Mouse (Mus musculus) CH12.LX (cell line): ENCODE measurements around the gene Fam228a. TPM values are rescaled to one million over a fixed set of nuclear protein-coding genes. Genes with fewer than 3 reads are reported as not detected.

Experiments used
- DNase-seq: peaks from one replicate; pipeline ENCODE4 v3.0.0-alpha.2; 2013; ENCODE audit errors: extremely low read depth
- H3K27ac ChIP-seq: 2 replicates; pipeline ENCODE4 v1.5.1; 2012; ENCODE audit warnings: low read depth, mild to moderate bottlenecking, control low read depth, moderate library complexity; ENCODE audit not compliant: insufficient read depth
- H3K27me3 ChIP-seq: replicated peaks from 2 replicates; pipeline ENCODE3; 2012; ENCODE audit warnings: inconsistent platforms
- H3K36me3 ChIP-seq, 2 experiments: replicated peaks in 1 of 2; 2 replicates each; pipeline versions ENCODE3 to v1.6.1; 2012; ENCODE audit warnings: inconsistent platforms in 1 of 2, low read length in 1 of 2, mild to moderate bottlenecking in 1 of 2, mixed read lengths in 1 of 2, moderate library complexity in 1 of 2; ENCODE audit not compliant: control insufficient read depth in 1 of 2, insufficient read depth in 1 of 2
- H3K4me1 ChIP-seq, 2 experiments: 2 replicates each; pipeline ENCODE4 v1.6.1; 2012; ENCODE audit warnings: inconsistent platforms in 1 of 2, moderate library complexity in 1 of 2; ENCODE audit not compliant: insufficient read depth in 2 of 2, control insufficient read depth in 1 of 2
- H3K4me2 ChIP-seq: 2 replicates; pipeline ENCODE4 v1.6.1; 2012; ENCODE audit warnings: low read depth, mild to moderate bottlenecking, control low read depth; ENCODE audit not compliant: poor library complexity, insufficient read depth, severe bottlenecking
- H3K4me3 ChIP-seq, 3 experiments: fragments of 150-350 bp in 1 of 3; sonication (generic) in 1 of 3; replicated peaks in 1 of 3; 2 replicates each; pipeline versions ENCODE3 to v1.5.1; 2011 to 2012; ENCODE audit warnings: low read depth in 2 of 3, low read length in 2 of 3, mild to moderate bottlenecking in 2 of 3, moderate library complexity in 2 of 3, control low read depth in 1 of 3, improper control_type of control experiment in 1 of 3, inconsistent platforms in 1 of 3, mixed read lengths in 1 of 3; ENCODE audit not compliant: poor library complexity in 1 of 3
- H3K79me2 ChIP-seq: replicated peaks from 2 replicates; pipeline ENCODE4 v1.6.1; 2012; ENCODE audit warnings: mild to moderate bottlenecking, moderate library complexity; ENCODE audit not compliant: control insufficient read depth, poor library complexity, insufficient read depth, severe bottlenecking; ENCODE audit errors: extremely low read depth
- H3K9ac ChIP-seq: 2 replicates; pipeline ENCODE4 v1.6.1; 2012; ENCODE audit warnings: low read depth, mild to moderate bottlenecking, control low read depth, moderate library complexity; ENCODE audit not compliant: insufficient read depth
- H3K9me3 ChIP-seq: replicated peaks from 2 replicates; pipeline ENCODE3; 2012; ENCODE audit warnings: low read length, inconsistent platforms, mixed read lengths
- CHD1 ChIP-seq: IDR thresholded peaks from 2 replicates; pipeline ENCODE4 v1.6.1; 2012; ENCODE audit warnings: low read depth, low read length, improper control_type of control experiment, inconsistent platforms
- CTCF ChIP-seq, 2 experiments: IDR thresholded peaks in 1 of 2; conservative IDR thresholded peaks in 1 of 2; 2 replicates each; pipeline ENCODE4 v1.5.1; 2011 to 2012; ENCODE audit warnings: low read depth in 2 of 2, low read length in 2 of 2, improper control_type of control experiment in 1 of 2, inconsistent platforms in 1 of 2, mild to moderate bottlenecking in 1 of 2, moderate library complexity in 1 of 2
- ELF1 ChIP-seq: IDR thresholded peaks from 2 replicates; pipeline ENCODE4 v1.6.1; 2014; ENCODE audit warnings: low read depth, mild to moderate bottlenecking, inconsistent platforms, low read length, improper control_type of control experiment
- EP300 ChIP-seq: IDR thresholded peaks from 2 replicates; pipeline ENCODE4 v1.6.1; 2011; ENCODE audit warnings: low read length, improper control_type of control experiment
- GABPA ChIP-seq: IDR thresholded peaks from 2 replicates; pipeline ENCODE4 v1.6.1; 2012; ENCODE audit warnings: low read depth, low read length, improper control_type of control experiment, inconsistent platforms; ENCODE audit not compliant: insufficient replicate concordance
- JUND ChIP-seq: conservative IDR thresholded peaks from 2 replicates; pipeline ENCODE4 v1.6.1; 2011; ENCODE audit warnings: low read depth, low read length, improper control_type of control experiment
- KAT2A ChIP-seq: IDR thresholded peaks from 2 replicates; pipeline ENCODE4 v1.6.1; 2012; ENCODE audit warnings: low read length, improper control_type of control experiment, inconsistent platforms; ENCODE audit not compliant: insufficient replicate concordance
- MAFK ChIP-seq: IDR thresholded peaks from 2 replicates; pipeline ENCODE4 v1.6.1; 2011; ENCODE audit warnings: low read length, improper control_type of control experiment; ENCODE audit not compliant: insufficient replicate concordance
- MYC ChIP-seq: IDR thresholded peaks from 2 replicates; pipeline ENCODE4 v1.6.1; 2011; ENCODE audit warnings: low read depth, mild to moderate bottlenecking, improper control_type of control experiment, low read length
- NRF1 ChIP-seq: IDR thresholded peaks from 2 replicates; pipeline ENCODE4 v1.6.1; 2014; ENCODE audit warnings: low read depth, mild to moderate bottlenecking, inconsistent platforms, low read length, improper control_type of control experiment, moderate library complexity
- POLR2A ChIP-seq: IDR thresholded peaks from 2 replicates; pipeline ENCODE4 v1.6.1; 2011; ENCODE audit warnings: low read depth, mild to moderate bottlenecking, improper control_type of control experiment, low read length
- POLR2AphosphoS2 ChIP-seq: IDR thresholded peaks from 2 replicates; pipeline ENCODE4 v1.6.1; 2011; ENCODE audit warnings: low read depth, low read length, improper control_type of control experiment
- RAD21 ChIP-seq: IDR thresholded peaks from 2 replicates; pipeline ENCODE4 v1.6.1; 2011; ENCODE audit warnings: low read depth, mild to moderate bottlenecking, low read length, improper control_type of control experiment, moderate library complexity
- RCOR1 ChIP-seq: conservative IDR thresholded peaks from 2 replicates; pipeline ENCODE4 v1.6.1; 2012; ENCODE audit warnings: low read depth, mild to moderate bottlenecking, inconsistent platforms, low read length, improper control_type of control experiment
- SIN3A ChIP-seq: IDR thresholded peaks from 2 replicates; pipeline ENCODE4 v1.6.1; 2012; ENCODE audit warnings: low read length, improper control_type of control experiment, inconsistent platforms
- SMC3 ChIP-seq: IDR thresholded peaks from 2 replicates; pipeline ENCODE4 v1.6.1; 2011; ENCODE audit warnings: low read depth, low read length, improper control_type of control experiment
- TBP ChIP-seq: conservative IDR thresholded peaks from 2 replicates; pipeline ENCODE4 v1.6.1; 2011; ENCODE audit warnings: low read depth, low read length, improper control_type of control experiment
- USF1 ChIP-seq: IDR thresholded peaks from 2 replicates; pipeline ENCODE4 v1.6.1; 2014; ENCODE audit warnings: low read depth, mild to moderate bottlenecking, inconsistent platforms, low read length, improper control_type of control experiment
- USF2 ChIP-seq: conservative IDR thresholded peaks from 2 replicates; pipeline ENCODE4 v1.6.1; 2011; ENCODE audit warnings: low read depth, low read length, improper control_type of control experiment
- ZMIZ1 ChIP-seq: IDR thresholded peaks from 2 replicates; pipeline ENCODE4 v1.6.1; 2012; ENCODE audit warnings: low read depth, mild to moderate bottlenecking, inconsistent platforms, low read length, improper control_type of control experiment
- dilution Hi-C: fragments of 300-500 bp; cut with MboI; formaldehyde crosslinking; loops from 2 replicates; pipeline ENCODE4 v1.14.3; 2020; ENCODE audit warnings: low sequenced_read_pairs; ENCODE audit not compliant: extremely low pct_unique_long_range_greater_than_20kb, extremely low pct_ligation_motif_present
- in situ Hi-C: fragments of 300-500 bp; cut with MboI; formaldehyde crosslinking; loops from 3 replicates; pipeline ENCODE4 v1.14.3; 2019; ENCODE audit warnings: low sequenced_read_pairs, low pct_ligation_motif_present, low pct_unique_long_range_greater_than_20kb, mixed read lengths
- polyA plus RNA-seq: library from polyadenylated mRNA; unstranded; fragments of >175 nt; gene quantifications from 2 replicates; pipeline ENCODE4 v1.2.1, GENCODE M21; 2012; ENCODE audit warnings: low read depth; ENCODE audit not compliant: insufficient read length
- total RNA-seq, 2 experiments: library from RNA; depleted of rRNA; stranded (reverse); fragments of 300-350 nt in 1 of 2; fragments of >200 nt in 1 of 2; gene quantifications; 2 replicates each; pipeline ENCODE4 v1.2.3; 2012 to 2014

The Fam228a gene
- total and polyA plus RNA-seq, 3 experiments, result not detected

GRCm38 (mm10) chr12:4665675-4666037 lies 72.6 kb downstream of the Fam228a start:
- H3K4me2 ChIP-seq, result no peak overlapping the region
- no peak overlapping the region for H3K9ac ChIP-seq
- peaks cover 29 to 57% of the 10 kb centered on the region in 2 experiments for H3K36me3 ChIP-seq
- H3K27me3 ChIP-seq, result no peaks in the 10 kb centered on the region
- H3K27ac ChIP-seq, result no peak overlapping the region
- DNase-seq, result no peak
- in situ Hi-C loops (no loop called here), dilution Hi-C loops (no loop called here)
- H3K79me2 ChIP-seq, result no peaks in the 10 kb centered on the region
- TF ChIP-seq RAD21 (no peak), NRF1 (no peak), KAT2A (no peak), CTCF (conservative IDR thresholded peaks at IDR 0.05 in 1 of 2, IDR thresholded peaks at IDR 0.05 in 1 of 2; ENCODE audit: low read depth in 2 of 2, low read length in 2 of 2) (no peak), ZMIZ1 (no peak), POLR2A (no peak), TBP (no peak), SIN3A (no peak), EP300 (no peak), MYC (no peak), CHD1 (no peak), USF2 (no peak), MAFK (no peak), JUND (no peak), GABPA (no peak), POLR2AphosphoS2 (no peak), ELF1 (no peak)
- no peaks in the 10 kb centered on the region for H3K9me3 ChIP-seq
- H3K4me3 ChIP-seq, result no peak overlapping the region
- H3K4me1 ChIP-seq, result no peaks in the 10 kb centered on the region

- H3K4me2 ChIP-seq, result no peak overlapping the region
- H3K9me3 ChIP-seq, result no peaks in the 10 kb centered on the region
- TF ChIP-seq SMC3 (no peak), SIN3A (no peak), POLR2A (no peak), MYC (no peak), USF1 (no peak), NRF1 (no peak), TBP (no peak), USF2 (no peak), JUND (no peak), RCOR1 (no peak), MAFK (no peak), CHD1 (no peak), RAD21 (no peak)
- H3K4me1 ChIP-seq, result no peaks in the 10 kb centered on the region
- H3K4me3 ChIP-seq, result no peak overlapping the region
- no peak overlapping the region for H3K9ac ChIP-seq
- H3K27me3 ChIP-seq, result no peaks in the 10 kb centered on the region
- no peaks in the 10 kb centered on the region for H3K79me2 ChIP-seq
- DNase-seq, result no peak
- dilution Hi-C loops, result no loop called here
- no peak overlapping the region for H3K27ac ChIP-seq
- in situ Hi-C loops, result no loop called here
- peaks cover 26 to 57% of the 10 kb centered on the region in 2 experiments for H3K36me3 ChIP-seq
These were observed 73.1 kb downstream of the Fam228a start for GRCm38 (mm10) chr12:4664929-4665674.

Other genes starting within 250 kb of the Fam228a start
- 27.9 and 32.3 TPM in 2 replicates for gene Itsn2, start 145.8 kb downstream of the Fam228a start, total RNA-seq (2012; rRNA removed)
- 48.1 and 54.1 TPM in 2 replicates for gene Itsn2, start 145.8 kb downstream of the Fam228a start, total RNA-seq (2014; rRNA removed)
- 44.4 and 45.6 TPM in 2 replicates for gene Itsn2, start 145.8 kb downstream of the Fam228a start, polyA plus RNA-seq
- gene Gm3625, start 145.5 kb downstream of the Fam228a start, total RNA-seq (2012; rRNA removed), result not detected in 2 replicates
- gene Gm3625, start 145.5 kb downstream of the Fam228a start, total RNA-seq (2014; rRNA removed), result not detected in 2 replicates
- not detected in 2 replicates for gene Gm3625, start 145.5 kb downstream of the Fam228a start, polyA plus RNA-seq
- gene Pfn4, start 30.6 kb upstream of the Fam228a start, total RNA-seq (2012; rRNA removed), result not detected in 2 replicates
- not detected in 2 replicates for gene Pfn4, start 30.6 kb upstream of the Fam228a start, total RNA-seq (2014; rRNA removed)
- gene Pfn4, start 30.6 kb upstream of the Fam228a start, polyA plus RNA-seq, result not detected in 2 replicates
- 0.13 TPM in 1 of 2 replicates, not detected in the other for gene Fam228b, start 30.8 kb upstream of the Fam228a start, total RNA-seq (2012; rRNA removed)
- gene Fam228b, start 30.8 kb upstream of the Fam228a start, total RNA-seq (2014; rRNA removed), result not detected in 2 replicates
- gene Fam228b, start 30.8 kb upstream of the Fam228a start, polyA plus RNA-seq, result not detected in 2 replicates
- gene Sf3b6, start 79.1 kb upstream of the Fam228a start, total RNA-seq (2012; rRNA removed), result 109 and 135 TPM in 2 replicates
- gene Sf3b6, start 79.1 kb upstream of the Fam228a start, total RNA-seq (2014; rRNA removed), result 346 and 388 TPM in 2 replicates
- 151 and 191 TPM in 2 replicates for gene Sf3b6, start 79.1 kb upstream of the Fam228a start, polyA plus RNA-seq
- 0.38 and 0.42 TPM in 2 replicates for gene Fkbp1b, start 103.2 kb upstream of the Fam228a start, total RNA-seq (2012; rRNA removed)
- not detected in 2 replicates for gene Fkbp1b, start 103.2 kb upstream of the Fam228a start, total RNA-seq (2014; rRNA removed)
- gene Fkbp1b, start 103.2 kb upstream of the Fam228a start, polyA plus RNA-seq, result not detected in 2 replicates
- gene Wdcp, start 104.9 kb upstream of the Fam228a start, total RNA-seq (2012; rRNA removed), result 18.9 and 21.7 TPM in 2 replicates
- gene Wdcp, start 104.9 kb upstream of the Fam228a start, total RNA-seq (2014; rRNA removed), result 31.3 and 32.1 TPM in 2 replicates
- 8.9 and 9.3 TPM in 2 replicates for gene Wdcp, start 104.9 kb upstream of the Fam228a start, polyA plus RNA-seq
- gene Mfsd2b, start 135.9 kb upstream of the Fam228a start, total RNA-seq (2012; rRNA removed), result 0.17 and 0.21 TPM in 2 replicates
- 0.05 TPM in 1 of 2 replicates, not detected in the other for gene Mfsd2b, start 135.9 kb upstream of the Fam228a start, total RNA-seq (2014; rRNA removed)
- 0.35 and 0.49 TPM in 2 replicates for gene Mfsd2b, start 135.9 kb upstream of the Fam228a start, polyA plus RNA-seq
- gene Ubxn2a, start 169.3 kb upstream of the Fam228a start, total RNA-seq (2012; rRNA removed), result 15.2 and 19.5 TPM in 2 replicates
- gene Ubxn2a, start 169.3 kb upstream of the Fam228a start, total RNA-seq (2014; rRNA removed), result 25.4 and 28.5 TPM in 2 replicates
- gene Ubxn2a, start 169.3 kb upstream of the Fam228a start, polyA plus RNA-seq, result 20.8 and 23.5 TPM in 2 replicates
- gene Atad2b, start 178.9 kb upstream of the Fam228a start, total RNA-seq (2012; rRNA removed), result 6.5 and 7.3 TPM in 2 replicates
- gene Atad2b, start 178.9 kb upstream of the Fam228a start, total RNA-seq (2014; rRNA removed), result 6.9 and 7.6 TPM in 2 replicates
- 8.6 and 10.3 TPM in 2 replicates for gene Atad2b, start 178.9 kb upstream of the Fam228a start, polyA plus RNA-seq